Mouse (Mus musculus): ENCODE results near the gene Gsta4. TPM values are rescaled to one million over a fixed set of nuclear protein-coding genes. Genes with fewer than 3 reads are reported as not detected.
"Not testable (repeated sequence)": the region's sequence is repeated elsewhere in the genome, so short reads cannot be mapped to it uniquely, and the experiment has no call there.

Gene Gsta4
- polyA plus RNA-seq, 1 experiment from 2014 or later = 23.3 TPM

GRCm38 (mm10) chr9:78210821-78211220, 28.2 kb downstream of the Gsta4 start:
- Histone ChIP-seq H3K4me3 (replicated peaks) (no peak overlapping the region), H3K27me3 (no peaks in the 10 kb centered on the region), H3K9me3 (replicated peaks) (no peaks in the 10 kb centered on the region), H3K9ac (no peak overlapping the region), H3K36me3 (0 out of 2 replicates have a peak, but pooled peaks cover 2% of the 10 kb centered on the region), H3K4me2 (no peak overlapping the region), H3K27ac (no peak overlapping the region), H3K4me1 (replicated peaks) (peaks cover 7% of the 10 kb centered on the region)
- DNase-seq (no peak), ATAC-seq (ENCODE audit: low read depth) (no peak)
- 75% methylated on average over 2 of the region's 2 CpGs for WGBS (ENCODE audit: insufficient replicate concordance)

GRCm38 (mm10) chr9:78211521-78211920, 28.9 kb downstream of the Gsta4 start:
- Histone ChIP-seq H3K36me3 (0 out of 2 replicates have a peak, but pooled peaks cover 2% of the 10 kb centered on the region), H3K4me3 (replicated peaks) (no peak overlapping the region), H3K27me3 (no peaks in the 10 kb centered on the region), H3K9ac (no peak overlapping the region), H3K9me3 (replicated peaks) (no peaks in the 10 kb centered on the region), H3K27ac (no peak overlapping the region), H3K4me1 (replicated peaks) (peaks cover 7% of the 10 kb centered on the region), H3K4me2 (no peak overlapping the region)
- DNase-seq = no peak
- no peak for ATAC-seq (ENCODE audit: low read depth)
- 76% methylated on average over 3 of the region's 3 CpGs for whole genome bisulfite sequencing (ENCODE audit: insufficient replicate concordance)

- H3K36me3 ChIP-seq = 0 out of 2 replicates have a peak, but pooled peaks cover 2% of the 10 kb centered on the region
- peaks cover 12% of the 10 kb centered on the region for H3K4me1 ChIP-seq (replicated peaks)
- H3K27ac ChIP-seq = no peak overlapping the region
- no peaks in the 10 kb centered on the region for H3K27me3 ChIP-seq
- DNase-seq = no peak
- H3K9ac ChIP-seq = no peak overlapping the region
- no peak overlapping the region for H3K4me3 ChIP-seq (replicated peaks)
- 37% methylated on average over 7 of the region's 7 CpGs for WGBS (ENCODE audit: insufficient replicate concordance)
- no peaks in the 10 kb centered on the region for H3K9me3 ChIP-seq (replicated peaks)
- H3K4me2 ChIP-seq = no peak overlapping the region
- ATAC-seq (ENCODE audit: low read depth) = peak; percentile 29; the same call in 1 of the 2 replicates
Observed at GRCm38 (mm10) chr9:78212341-78213049, 29.9 kb downstream of the Gsta4 start.

GRCm38 (mm10) chr9:78217074-78217473, 34.5 kb downstream of the Gsta4 start:
- WGBS (ENCODE audit: insufficient replicate concordance) = 47% methylated on average over 4 of the region's 4 CpGs
- no peak overlapping the region for H3K9ac ChIP-seq
- H3K27me3 ChIP-seq = no peaks in the 10 kb centered on the region
- peaks cover 12% of the 10 kb centered on the region for H3K4me1 ChIP-seq (replicated peaks)
- H3K36me3 ChIP-seq = no peaks in the 10 kb centered on the region
- no peaks in the 10 kb centered on the region for H3K9me3 ChIP-seq (replicated peaks)
- H3K4me3 ChIP-seq (replicated peaks) = no peak overlapping the region
- H3K27ac ChIP-seq = no peak overlapping the region
- DNase-seq (no peak), ATAC-seq (ENCODE audit: low read depth) (no peak)
- no peak overlapping the region for H3K4me2 ChIP-seq

GRCm38 (mm10) chr9:78222616-78223015, 40.0 kb downstream of the Gsta4 start:
- Histone ChIP-seq H3K27ac (no peak overlapping the region), H3K4me3 (replicated peaks) (no peak overlapping the region), H3K27me3 (no peaks in the 10 kb centered on the region), H3K36me3 (no peaks in the 10 kb centered on the region), H3K4me1 (replicated peaks) (no peaks in the 10 kb centered on the region; the same call in 1 of the 2 replicates), H3K9me3 (replicated peaks) (no peaks in the 10 kb centered on the region), H3K4me2 (no peak overlapping the region), H3K9ac (no peak overlapping the region)
- ATAC-seq (ENCODE audit: low read depth) (no peak), DNase-seq (no peak)
- WGBS (ENCODE audit: insufficient replicate concordance) = 44% methylated on average over 8 of the region's 8 CpGs

GRCm38 (mm10) chr9:78223221-78223902, 40.8 kb downstream of the Gsta4 start:
- Histone ChIP-seq H3K27ac (no peak overlapping the region), H3K9me3 (replicated peaks) (no peaks in the 10 kb centered on the region), H3K4me1 (replicated peaks) (no peaks in the 10 kb centered on the region; the same call in 1 of the 2 replicates), H3K36me3 (no peaks in the 10 kb centered on the region), H3K9ac (no peak overlapping the region), H3K4me3 (replicated peaks) (no peak overlapping the region), H3K27me3 (no peaks in the 10 kb centered on the region), H3K4me2 (no peak overlapping the region)
- DNase-seq (no peak), ATAC-seq (ENCODE audit: low read depth) (no peak)
- 65% methylated on average over 10 of the region's 10 CpGs for WGBS (ENCODE audit: insufficient replicate concordance)

GRCm38 (mm10) chr9:78224418-78224817, 41.8 kb downstream of the Gsta4 start:
- no peak overlapping the region for H3K4me3 ChIP-seq (replicated peaks)
- H3K36me3 ChIP-seq = no peaks in the 10 kb centered on the region
- H3K4me2 ChIP-seq = no peak overlapping the region
- H3K27me3 ChIP-seq = no peaks in the 10 kb centered on the region
- ATAC-seq (ENCODE audit: low read depth) (no peak), DNase-seq (no peak)
- WGBS (ENCODE audit: insufficient replicate concordance) = 73% methylated on average over 2 of the region's 2 CpGs
- H3K4me1 ChIP-seq (replicated peaks) = no peaks in the 10 kb centered on the region; the same call in 1 of the 2 replicates
- no peaks in the 10 kb centered on the region for H3K9me3 ChIP-seq (replicated peaks)
- H3K9ac ChIP-seq = no peak overlapping the region
- H3K27ac ChIP-seq = no peak overlapping the region

GRCm38 (mm10) chr9:78225304-78225703, 42.7 kb downstream of the Gsta4 start:
- Histone ChIP-seq H3K4me3 (replicated peaks) (no peak overlapping the region), H3K36me3 (no peaks in the 10 kb centered on the region), H3K27me3 (no peaks in the 10 kb centered on the region), H3K4me2 (no peak overlapping the region), H3K27ac (no peak overlapping the region), H3K9ac (no peak overlapping the region), H3K4me1 (replicated peaks) (no peaks in the 10 kb centered on the region; the same call in 1 of the 2 replicates), H3K9me3 (replicated peaks) (no peaks in the 10 kb centered on the region)
- no peak for ATAC-seq (ENCODE audit: low read depth)
- no peak for DNase-seq
- 44% methylated on average over 11 of the region's 11 CpGs for WGBS (ENCODE audit: insufficient replicate concordance)

- Histone ChIP-seq H3K4me1 (replicated peaks) (no peaks in the 10 kb centered on the region; the same call in 1 of the 2 replicates), H3K36me3 (no peaks in the 10 kb centered on the region), H3K4me3 (replicated peaks) (no peak overlapping the region), H3K27me3 (no peaks in the 10 kb centered on the region), H3K9me3 (replicated peaks) (no peaks in the 10 kb centered on the region), H3K27ac (no peak overlapping the region), H3K9ac (no peak overlapping the region), H3K4me2 (no peak overlapping the region)
- 58% methylated on average over 2 of the region's 2 CpGs for WGBS (ENCODE audit: insufficient replicate concordance)
- DNase-seq (no peak), ATAC-seq (ENCODE audit: low read depth) (no peak)
Observed at GRCm38 (mm10) chr9:78228122-78228521, 45.5 kb downstream of the Gsta4 start.

GRCm38 (mm10) chr9:78229658-78230057, 47.1 kb downstream of the Gsta4 start:
- H3K9ac ChIP-seq; H3K4me1 ChIP-seq (replicated peaks); H3K4me2 ChIP-seq; H3K36me3 ChIP-seq; DNase-seq; ATAC-seq (ENCODE audit: low read depth); H3K4me3 ChIP-seq (replicated peaks); H3K9me3 ChIP-seq (replicated peaks); H3K27ac ChIP-seq; H3K27me3 ChIP-seq: not testable (repeated sequence)
- 42% methylated on average over 3 of the region's 3 CpGs for WGBS (ENCODE audit: insufficient replicate concordance)

GRCm38 (mm10) chr9:78230461-78230860, 47.9 kb downstream of the Gsta4 start, which contains the start of gene Gsta1:
Gene Gsta1 (plus strand): TSS chr9:78230656.
- not testable (repeated sequence) for H3K9ac ChIP-seq; ATAC-seq (ENCODE audit: low read depth); H3K9me3 ChIP-seq (replicated peaks); H3K4me3 ChIP-seq (replicated peaks); H3K4me2 ChIP-seq; H3K4me1 ChIP-seq (replicated peaks); DNase-seq; H3K27me3 ChIP-seq; H3K27ac ChIP-seq; H3K36me3 ChIP-seq
- 56% methylated on average over 3 of the region's 3 CpGs for WGBS (ENCODE audit: insufficient replicate concordance)
